ENCODE assay signal across 8 mouse cellular contexts in genomic region chr4:131825830-131826229, GRCm38 (mm10). TPM values are rescaled to one million over a fixed set of nuclear protein-coding genes. Genes with fewer than 3 reads are reported as not detected.
A peak's percentile ranks its signal among the peaks of the same experiment; 100 is the strongest.
DNase-seq lines count a peak whose midpoint lies in the region; ATAC-seq and TF ChIP-seq lines count a peak whose summit lies in the region.

No protein-coding gene starts in this region.

- H3K4me1 ChIP-seq in midbrain, embryonic 14.5 days (ENCODE audit: control insufficient read depth, insufficient read depth, low read length) = peaks cover 20% of the 10 kb centered on the region

- 46% methylated on average over 8 of the region's 8 CpGs for WGBS in midbrain, embryonic 14.5 days

- peak; percentile 30 to 74; a peak in 2 of 4 replicates for ATAC-seq in hematopoietic stem cell, adult 5-6 weeks (replicated peaks in 1 of 2; ENCODE audit: insufficient read depth in 1 of 2, low FRiP score in 2 of 2, low TSS enrichment in 1 of 2, low read depth in 1 of 2, poor library complexity in 2 of 2, severe bottlenecking in 2 of 2)
- ATAC-seq in midbrain, embryonic 14.5 days (ENCODE audit: low FRiP score, low TSS enrichment) = no peak

- H3K36me3 ChIP-seq in midbrain, embryonic 14.5 days (ENCODE audit: control insufficient read depth, insufficient read depth, low read length) = no peaks in the 10 kb centered on the region

- H3K9ac ChIP-seq in midbrain, embryonic 14.5 days (replicated peaks; ENCODE audit: low read length) = no peak overlapping the region

- H3K9me3 ChIP-seq in midbrain, embryonic 14.5 days (ENCODE audit: control insufficient read depth, low read length) = no peaks in the 10 kb centered on the region

- H3K4me3 ChIP-seq in left cerebral cortex, adult 2 months = no peak overlapping the region
- no peak overlapping the region for H3K4me3 ChIP-seq in midbrain, embryonic 14.5 days (replicated peaks; ENCODE audit: low read depth, low read length)

- intact Hi-C loops in left cerebral cortex, adult 2 months (cut with DNase I) = no loop called here
- intact Hi-C loops in left cerebral cortex, postnatal 4 days (cut with DNase I) = no loop called here

- no peak overlapping the region for H3K27ac ChIP-seq in left cerebral cortex, adult 2 months
- H3K27ac ChIP-seq in midbrain, embryonic 14.5 days (replicated peaks; ENCODE audit: low read depth, low read length) = no peak overlapping the region

- peak; percentile 66 for TF ChIP-seq CTCF in left cerebral cortex, adult 2 months (IDR thresholded peaks at IDR 0.05)

- no peaks in the 10 kb centered on the region for H3K27me3 ChIP-seq in midbrain, embryonic 14.5 days (ENCODE audit: control insufficient read depth, insufficient read depth, low read length)

- no peak overlapping the region for H3K4me2 ChIP-seq in midbrain, embryonic 14.5 days (ENCODE audit: low read length)

- no peak for DNase-seq in left cerebral cortex, adult 2 months (ENCODE audit: extremely low spot score in 1 of 2, low spot score in 2 of 2)
- no peak for DNase-seq in left cerebral cortex, adult 11 months (ENCODE audit: low spot score)
- DNase-seq in adrenal gland, postnatal 36 days = peak; percentile 76 to 80
- peak; percentile 28 to 56 for DNase-seq in natural killer cell, adult 2 months (ENCODE audit: low spot score in 2 of 2)
- DNase-seq in yolk sac, embryonic 10.5 days (ENCODE audit: low spot score) = no peak
- no peak for DNase-seq in midbrain, embryonic 14.5 days
- DNase-seq in left cerebral cortex, postnatal 4 days = no peak

RNA-seq across cellular contexts. Expression of gene Ptpru, which starts 12.3 kb away (rescaled TPM):
- 10 to 100 TPM; 53.4 to 59.2 TPM for total RNA-seq in left cerebral cortex, adult 2 months (2021)
- total RNA-seq in adrenal gland, postnatal 36 days (2021) = 10 to 100 TPM; 34.2 to 75.7 TPM
- 0.40 and 0.44 TPM in 2 replicates for total RNA-seq in hematopoietic stem cell, adult 5-6 weeks (2017)
- 18.0 and 20.8 TPM in 2 replicates for polyA plus RNA-seq in midbrain, embryonic 14.5 days (2014; fragmentation: Nextera tagmentation; extraction: Ambion mirVana)
- 10 to 100 TPM; 44.0 to 54.1 TPM for total RNA-seq in left cerebral cortex, postnatal 4 days (2021)

RNA-seq across cellular contexts. Expression of gene Mecr, which starts 17.4 kb away (rescaled TPM):
- total RNA-seq in left cerebral cortex, adult 2 months (2021) = 10 to 100 TPM; 31.0 to 37.2 TPM
- total RNA-seq in adrenal gland, postnatal 36 days (2021) = 10 to 100 TPM; 83.5 to 85.4 TPM
- 22.0 and 25.9 TPM in 2 replicates for total RNA-seq in hematopoietic stem cell, adult 5-6 weeks (2017)
- 29.9 and 30.8 TPM in 2 replicates for polyA plus RNA-seq in midbrain, embryonic 14.5 days (2014; fragmentation: Nextera tagmentation; extraction: Ambion mirVana)
- total RNA-seq in left cerebral cortex, postnatal 4 days (2021) = 10 to 100 TPM; 36.9 to 38.2 TPM

RNA-seq across cellular contexts. Expression of gene Srsf4, which starts 47.6 kb away (rescaled TPM):
- 10 to 100 TPM; 70.8 to 72.8 TPM for total RNA-seq in left cerebral cortex, adult 2 months (2021)
- 10 to 100 TPM; 59.3 to 63.3 TPM for total RNA-seq in adrenal gland, postnatal 36 days (2021)
- 66.5 and 97.5 TPM in 2 replicates for total RNA-seq in hematopoietic stem cell, adult 5-6 weeks (2017)
- polyA plus RNA-seq in midbrain, embryonic 14.5 days (2014; fragmentation: Nextera tagmentation; extraction: Ambion mirVana) = 91.8 and 121 TPM in 2 replicates
- total RNA-seq in left cerebral cortex, postnatal 4 days (2021) = 10 to 100 TPM; 87.7 to 90.4 TPM

Comparison
In these comparisons a context has a peak if more than half of its experiments do, and no peak if none do; other contexts are left out.
1. DNase-seq: peak in adrenal gland, postnatal 36 days (2 of 2) and natural killer cell, adult 2 months (2 of 2); none in left cerebral cortex, adult 2 months (0 of 2), left cerebral cortex, adult 11 months (single experiment), yolk sac, embryonic 10.5 days (single experiment), midbrain, embryonic 14.5 days (single experiment) and left cerebral cortex, postnatal 4 days (single experiment).
2. RNA of gene Ptpru, which starts 12.3 kb away (total RNA-seq): 34.2 to 75.7 TPM in adrenal gland, postnatal 36 days, 53.4 to 59.2 TPM in left cerebral cortex, adult 2 months and 44.0 to 54.1 TPM in left cerebral cortex, postnatal 4 days; 0.40 to 0.44 TPM in hematopoietic stem cell, adult 5-6 weeks; every median in the first group is over 10 times any median in the second.